8 mouse cellular contexts compared by ENCODE assay signal in genomic region chr2:27885456-27886147, GRCm38 (mm10). TPM values are rescaled to one million over a fixed set of nuclear protein-coding genes. Genes with fewer than 3 reads are reported as not detected.
DNase-seq lines count a peak whose midpoint lies in the region; ATAC-seq and TF ChIP-seq lines count a peak whose summit lies in the region.

No protein-coding gene starts in this region.

- ATAC-seq in forebrain, embryonic 12.5 days (ENCODE audit: low FRiP score), result peak; percentile 85
- ATAC-seq in kidney, embryonic 14.5 days (ENCODE audit: low FRiP score, low TSS enrichment), result peak; percentile 79

- H3K9ac ChIP-seq in forebrain, embryonic 12.5 days, result peak overlapping the region; percentile 61
- H3K9ac ChIP-seq in kidney, embryonic 14.5 days (ENCODE audit: low read depth, low read length), result peak overlapping the region; percentile 81; the same call in 1 of the 2 replicates

- H3K4me1 ChIP-seq in E14TG2a.4 (replicated peaks; ENCODE audit: low read depth, low read length), result peaks cover 19% of the 10 kb centered on the region
- H3K4me1 ChIP-seq in forebrain, embryonic 12.5 days, result peaks cover 45% of the 10 kb centered on the region
- peaks cover 12% of the 10 kb centered on the region; the same call in 1 of the 2 replicates for H3K4me1 ChIP-seq in kidney, embryonic 14.5 days (ENCODE audit: control insufficient read depth, insufficient read depth, low read length)

- no peaks in the 10 kb centered on the region for H3K9me3 ChIP-seq in E14TG2a.4 (ENCODE audit: low read length)
- no peaks in the 10 kb centered on the region for H3K9me3 ChIP-seq in forebrain, embryonic 12.5 days
- H3K9me3 ChIP-seq in kidney, embryonic 14.5 days (ENCODE audit: control insufficient read depth, low read length), result no peaks in the 10 kb centered on the region

- H3K36me3 ChIP-seq in E14TG2a.4 (ENCODE audit: insufficient read depth, low read length), result no peaks in the 10 kb centered on the region
- no peaks in the 10 kb centered on the region for H3K36me3 ChIP-seq in forebrain, embryonic 12.5 days (replicated peaks)
- no peaks in the 10 kb centered on the region for H3K36me3 ChIP-seq in kidney, embryonic 14.5 days (ENCODE audit: control insufficient read depth, insufficient read depth, low read length)

- peaks cover 66% of the 10 kb centered on the region for H3K27me3 ChIP-seq in E14TG2a.4 (ENCODE audit: insufficient read depth, low read length)
- H3K27me3 ChIP-seq in forebrain, embryonic 12.5 days, result peaks cover 56% of the 10 kb centered on the region
- H3K27me3 ChIP-seq in kidney, embryonic 14.5 days (ENCODE audit: control insufficient read depth, insufficient read depth, low read length), result 0 out of 2 replicates have a peak, but pooled peaks cover 3% of the 10 kb centered on the region

- WGBS in forebrain, embryonic 12.5 days, result 4% methylated on average over 12 of the region's 12 CpGs
- WGBS in kidney, embryonic 14.5 days, result 15% methylated on average over 12 of the region's 12 CpGs

- H3K4me2 ChIP-seq in forebrain, embryonic 12.5 days, result peak overlapping the region; percentile 81
- H3K4me2 ChIP-seq in kidney, embryonic 14.5 days (replicated peaks; ENCODE audit: low read depth, low read length), result peak overlapping the region; percentile 94

- peak overlapping the region; percentile 92 for H3K4me3 ChIP-seq in E14TG2a.4 (replicated peaks; ENCODE audit: low read length)
- H3K4me3 ChIP-seq in forebrain, embryonic 12.5 days (replicated peaks), result peak overlapping the region; percentile 54
- H3K4me3 ChIP-seq in kidney, embryonic 14.5 days (ENCODE audit: low read length), result peak overlapping the region; percentile 73

- H3K27ac ChIP-seq in forebrain, embryonic 12.5 days, result peak overlapping the region; percentile 78
- H3K27ac ChIP-seq in kidney, embryonic 14.5 days (ENCODE audit: low read depth, low read length), result peak overlapping the region; percentile 72; the same call in 1 of the 2 replicates

- DNase-seq in cerebellum, postnatal 14 days, result peak; percentile 31 to 41
- no peak for DNase-seq in cerebellum, adult 8-10 months
- peak; percentile 73 for DNase-seq in mesoderm, embryonic 11.5 days (ENCODE audit: low read depth, low spot score)
- DNase-seq in urinary bladder, postnatal 25 days (ENCODE audit: low spot score), result no peak
- no peak for DNase-seq in frontal cortex, postnatal 36 days (ENCODE audit: low spot score in 2 of 2)

- no peak for TF ChIP-seq CTCF in E14TG2a.4 (conservative IDR thresholded peaks at IDR 0.05; ENCODE audit: low read length)

RNA-seq across cellular contexts. Expression of gene Col5a1, which starts 0.6 kb away (rescaled TPM):
- 17.1 and 21.7 TPM in 2 replicates for polyA plus RNA-seq in forebrain, embryonic 12.5 days (2016; fragmentation: Nextera tagmentation; extraction: Ambion mirVana)
- polyA plus RNA-seq in kidney, embryonic 14.5 days (2014; fragmentation: Nextera tagmentation; extraction: Ambion mirVana), result 41.9 and 42.3 TPM in 2 replicates

Comparison
In these comparisons a context has a peak if more than half of its experiments do, and no peak if none do; other contexts are left out.
1. DNase-seq: peak in cerebellum, postnatal 14 days (2 of 2) and mesoderm, embryonic 11.5 days (single experiment); none in cerebellum, adult 8-10 months (single experiment), urinary bladder, postnatal 25 days (single experiment) and frontal cortex, postnatal 36 days (0 of 2).
2. Peak in every context shown above with its lines, with median percentiles within 50 percentile points of each other: H3K4me3 ChIP-seq.